In genomic region chr17:31753113-31753858, GRCm38 (mm10) we compare ENCODE assay signal across 10 mouse cellular contexts.
DNase-seq lines count a peak whose midpoint lies in the region; ATAC-seq lines count a peak whose summit lies in the region.
"Had no signal": no experiment of that assay in that cellular context is flagged by ENCODE, and none has a peak within 500 bp of the region (broad histone marks: within the 10 kb centered on the region; RNA-seq: fewer than 3 reads in every experiment).

No protein-coding gene starts in this region.

- H3K4me3 ChIP-seq in intestine, embryonic 15.5 days (replicated peaks): no peak overlapping the region
- H3K4me3 ChIP-seq in forebrain, embryonic 15.5 days: no peak overlapping the region
- H3K4me3 ChIP-seq: hindbrain, embryonic 10.5 days had no signal

- no peak overlapping the region for H3K9ac ChIP-seq in intestine, embryonic 15.5 days
- H3K9ac ChIP-seq in forebrain, embryonic 15.5 days (replicated peaks): no peak overlapping the region

- H3K27me3 ChIP-seq in intestine, embryonic 15.5 days (replicated peaks): no peaks in the 10 kb centered on the region
- H3K27me3 ChIP-seq in forebrain, embryonic 15.5 days: no peaks in the 10 kb centered on the region

- 0 out of 2 replicates have a peak, but pooled peaks cover 6% of the 10 kb centered on the region for H3K4me1 ChIP-seq in intestine, embryonic 15.5 days (replicated peaks)
- H3K4me1 ChIP-seq in forebrain, embryonic 15.5 days: no peaks in the 10 kb centered on the region

- H3K36me3 ChIP-seq in intestine, embryonic 15.5 days: no peaks in the 10 kb centered on the region
- H3K36me3 ChIP-seq in forebrain, embryonic 15.5 days: no peaks in the 10 kb centered on the region
- H3K36me3 ChIP-seq: hindbrain, embryonic 10.5 days had no signal

- DNase-seq in gastrocnemius, postnatal 25 days: peak; percentile 37
- DNase-seq in gastrocnemius, adult 8-10 months (ENCODE audit: low spot score in 2 of 2): no peak
- peak; percentile 64 for DNase-seq in CD4-positive, CD25-positive, alpha-beta regulatory T cell, adult 2 months (ENCODE audit: low read depth, low spot score)
- DNase-seq in cerebellum, adult 9-11 months: no peak
- DNase-seq in ovary, postnatal 14 days (ENCODE audit: low spot score): no peak
- DNase-seq: thymus, postnatal 36 days had no signal

- H3K4me2 ChIP-seq in intestine, embryonic 15.5 days (replicated peaks): 0 out of 2 replicates have a peak overlapping the region, but pooled peaks have one; percentile 19
- no peak overlapping the region for H3K4me2 ChIP-seq in forebrain, embryonic 15.5 days (replicated peaks)

- ATAC-seq in intestine, embryonic 15.5 days: peak; percentile 58
- ATAC-seq in neutrophil, adult 5-6 weeks (ENCODE audit: extremely low read depth, insufficient number of reproducible peaks, low FRiP score, poor library complexity, severe bottlenecking): peak; percentile 66
- ATAC-seq in forebrain, embryonic 15.5 days (replicated peaks): no peak

- WGBS in intestine, embryonic 15.5 days: 63% methylated on average over 9 of the region's 9 CpGs
- 70% methylated on average over 9 of the region's 9 CpGs for WGBS in forebrain, embryonic 15.5 days

- 0 out of 2 replicates have a peak overlapping the region, but pooled peaks have one; percentile 40 for H3K27ac ChIP-seq in intestine, embryonic 15.5 days
- H3K27ac ChIP-seq in forebrain, embryonic 15.5 days (replicated peaks): no peak overlapping the region
- H3K27ac ChIP-seq: hindbrain, embryonic 10.5 days had no signal

- H3K9me3 ChIP-seq in intestine, embryonic 15.5 days: no peaks in the 10 kb centered on the region
- no peaks in the 10 kb centered on the region for H3K9me3 ChIP-seq in forebrain, embryonic 15.5 days

Comparison
In these comparisons a context has a peak if more than half of its experiments do, and no peak if none do; other contexts are left out.
1. DNase-seq: peak in gastrocnemius, postnatal 25 days (single experiment) and CD4-positive, CD25-positive, alpha-beta regulatory T cell, adult 2 months (single experiment); none in gastrocnemius, adult 8-10 months (0 of 2), cerebellum, adult 9-11 months (single experiment) and ovary, postnatal 14 days (single experiment).